Mouse (Mus musculus) spleen, adult 18-20 months (tissue): ENCODE measurements around the gene Klrb1c.
"Not testable (repeated sequence)": the region's sequence is repeated elsewhere in the genome, so short reads cannot be mapped to it uniquely, and the experiment has no call there.

Source experiments
- DNase-seq, 2 experiments: peaks; one replicate each; pipeline ENCODE4 v3.0.0; 2022; ENCODE audit warnings: mixed read lengths in 2 of 2

Klrb1c gene

GRCm38 (mm10) chr6:128797185-128797905, 8.3 kb upstream of the Klrb1c start:
- DNase-seq, result no peak

- DNase-seq, result no peak
These were observed 7.4 kb upstream of the Klrb1c start for GRCm38 (mm10) chr6:128796321-128796955.

GRCm38 (mm10) chr6:128793734-128794133, 4.7 kb upstream of the Klrb1c start:
- no peak for DNase-seq

GRCm38 (mm10) chr6:128790491-128790994, 1.5 kb upstream of the Klrb1c start:
- not testable (repeated sequence) for DNase-seq

- no peak for DNase-seq
These were observed 498 bp downstream of the Klrb1c start for GRCm38 (mm10) chr6:128788517-128788916.

GRCm38 (mm10) chr6:128786396-128786795, 2.6 kb downstream of the Klrb1c start:
- DNase-seq, result not testable (repeated sequence)

- no peak for DNase-seq
These were observed 19.3 kb downstream of the Klrb1c start for GRCm38 (mm10) chr6:128769481-128770253.

- DNase-seq, result no peak
These were observed 21.0 kb downstream of the Klrb1c start for GRCm38 (mm10) chr6:128768047-128768446.

- DNase-seq, result peak; percentile 28 to 64
These were observed 22.3 kb downstream of the Klrb1c start for GRCm38 (mm10) chr6:128766486-128767254.

- no peak for DNase-seq
These were observed 23.8 kb downstream of the Klrb1c start for GRCm38 (mm10) chr6:128765211-128765610.

- no peak for DNase-seq
These were observed 24.4 kb downstream of the Klrb1c start for GRCm38 (mm10) chr6:128764598-128764997.

- peak; percentile 85 to 89 for DNase-seq
These were observed 25.1 kb downstream of the Klrb1c start for GRCm38 (mm10) chr6:128763736-128764523.

- not testable (repeated sequence) for DNase-seq
These were observed 25.9 kb downstream of the Klrb1c start for GRCm38 (mm10) chr6:128762892-128763670.

GRCm38 (mm10) chr6:128761144-128761540, 27.9 kb downstream of the Klrb1c start:
- DNase-seq, result no peak

- peak; percentile 76 to 81 for DNase-seq
These were observed 28.4 kb downstream of the Klrb1c start for GRCm38 (mm10) chr6:128760416-128761143.

- DNase-seq, result peak; percentile 83 to 91
These were observed 29.0 kb downstream of the Klrb1c start for GRCm38 (mm10) chr6:128760016-128760415.

GRCm38 (mm10) chr6:128759221-128759950, 29.6 kb downstream of the Klrb1c start:
- DNase-seq, result no peak

GRCm38 (mm10) chr6:128755402-128755763, 33.6 kb downstream of the Klrb1c start:
- DNase-seq, result not testable (repeated sequence)

GRCm38 (mm10) chr6:128754748-128755401, 34.1 kb downstream of the Klrb1c start:
- DNase-seq, result not testable (repeated sequence)
